Mouse (Mus musculus) ES-Bruce4 (cell line): Measurements from ENCODE around the gene Cadps.

Source experiments
- CTCF ChIP-seq: IDR thresholded peaks from one replicate; pipeline ENCODE4 v1.8.1; 2011; ENCODE audit warnings: low read depth, low read length
- EP300 ChIP-seq: IDR thresholded peaks from 2 replicates; pipeline ENCODE4 v1.6.1; 2011; ENCODE audit warnings: low read depth, low read length; ENCODE audit not compliant: insufficient read depth
- POLR2A ChIP-seq: IDR thresholded peaks from one replicate; pipeline ENCODE4 v1.8.1; 2011; ENCODE audit warnings: low read length; ENCODE audit not compliant: insufficient read depth

DNA sequence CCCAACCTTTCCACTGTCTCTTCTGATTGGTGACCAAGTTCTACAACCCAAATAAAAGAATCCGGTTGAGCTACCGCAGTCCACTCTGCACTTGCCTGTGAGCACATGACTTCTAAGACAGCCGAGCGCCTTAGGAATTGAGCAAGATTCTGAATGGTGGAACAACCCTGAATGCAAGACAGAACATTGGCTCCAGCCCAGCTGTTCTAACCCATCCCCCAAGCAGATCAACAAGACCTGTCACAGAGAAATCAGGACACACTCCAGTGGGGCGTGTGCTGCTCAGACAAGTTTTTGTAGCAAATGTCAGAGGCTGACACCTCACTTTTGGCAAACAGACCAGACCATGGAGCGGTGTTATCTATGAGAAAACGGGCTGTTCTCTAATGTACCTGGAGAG is 431.7 kb downstream of the Cadps start:
- no peak for TF ChIP-seq CTCF
- TF ChIP-seq EP300, result no peak
- no peak for TF ChIP-seq POLR2A
